Mouse (Mus musculus) gastrocnemius, postnatal 10 days (tissue): ENCODE results near the gene Myg1. TPM values are rescaled to one million over a fixed set of nuclear protein-coding genes. Genes with fewer than 3 reads are reported as not detected.
A peak's percentile ranks its signal among the peaks of the same experiment; 100 is the strongest.

Experiments used
- DNase-seq: peaks from one replicate; pipeline ENCODE4 v3.0.0; 2021; ENCODE audit warnings: mixed read lengths
- total RNA-seq, 2 experiments: library from RNA; stranded (reverse); gene quantifications; 2 replicates each; pipeline ENCODE4 v1.2.3; 2021

The Myg1 gene
- total RNA-seq, 2 experiments from 2014 or later, result 18.7 to 20.8 TPM

DNA sequence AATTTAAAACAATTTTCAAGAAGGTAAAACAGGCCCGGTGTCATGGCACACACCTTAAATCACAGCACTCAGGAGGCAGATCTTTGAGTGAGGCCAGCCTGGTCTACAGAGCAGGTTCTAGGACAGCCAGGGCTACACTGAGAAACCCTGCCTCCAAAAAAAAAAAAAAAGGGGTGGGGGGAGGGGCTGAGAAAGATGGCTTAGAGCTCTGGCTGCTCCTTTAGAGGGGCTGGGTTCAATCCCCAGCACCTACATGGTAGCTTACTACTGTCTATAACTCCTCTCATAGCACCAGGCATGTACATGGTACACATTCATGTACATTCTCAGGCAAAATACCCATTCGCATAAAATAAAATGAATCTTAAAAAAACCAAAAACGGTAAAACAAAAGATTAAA is 13.0 kb downstream of the Myg1 start:
- no peak for DNase-seq

DNA sequence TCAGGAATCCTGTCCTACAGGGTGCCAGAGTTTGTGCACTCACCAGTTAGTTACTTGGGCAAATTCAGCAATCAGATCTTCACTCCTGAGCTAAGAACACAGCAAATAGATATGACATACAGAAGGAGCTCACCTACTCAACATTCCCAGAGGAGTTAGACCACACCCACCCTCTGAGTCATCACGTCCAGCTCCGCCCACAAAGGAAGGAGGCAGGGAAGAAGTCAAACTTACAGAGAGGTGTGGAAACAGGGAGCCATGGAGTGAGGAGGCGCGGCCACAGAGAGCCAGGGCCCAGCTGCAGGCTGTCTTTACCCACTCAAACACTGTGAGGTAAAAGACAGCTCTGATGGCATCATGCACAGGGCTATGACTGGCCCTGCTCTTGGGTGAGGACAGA is 14.9 kb downstream of the Myg1 start:
- no peak for DNase-seq

DNA sequence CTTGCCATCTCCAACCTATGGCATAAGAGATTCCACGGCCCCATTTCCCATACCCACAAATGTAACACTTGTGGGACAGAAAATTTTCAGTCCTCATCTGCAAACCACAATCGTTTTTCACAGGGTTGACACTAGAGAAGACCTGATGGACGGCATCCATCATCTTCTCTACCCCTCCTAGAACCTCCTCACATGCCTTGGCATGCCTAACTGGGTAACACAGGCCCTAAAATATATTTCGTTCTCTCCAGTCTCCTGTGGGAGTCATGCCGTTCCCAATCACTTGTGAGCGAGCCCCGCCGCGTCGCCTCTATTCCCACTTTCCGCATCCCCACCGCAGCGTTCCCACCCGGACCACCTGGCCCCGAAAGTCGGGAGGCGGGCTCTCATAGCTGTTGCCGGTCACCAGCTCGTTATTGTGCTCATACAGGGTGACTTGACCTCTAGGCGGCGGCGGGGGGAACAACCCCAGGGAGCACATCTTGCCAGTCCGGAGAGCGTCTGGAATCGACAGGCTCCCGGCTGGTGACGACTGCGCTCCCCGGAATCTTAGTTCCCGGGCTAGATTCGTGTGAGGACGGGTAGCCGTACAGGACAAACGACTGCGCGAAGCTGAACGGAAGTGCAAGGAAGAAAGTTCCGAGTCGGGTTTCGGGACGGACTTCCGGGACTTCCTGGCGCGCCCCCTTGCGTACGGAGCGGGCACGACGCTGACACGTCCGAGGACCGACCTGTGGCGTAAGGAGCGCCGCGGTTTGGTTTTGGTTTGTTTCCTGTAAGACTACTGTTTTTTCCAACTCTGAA is 18.8 kb downstream of the Myg1 start, which contains the start of gene Aaas:
TSS of gene Aaas (minus strand) at position 634 of the 804 bp plus-strand sequence.
- peak; percentile 96 for DNase-seq

DNA sequence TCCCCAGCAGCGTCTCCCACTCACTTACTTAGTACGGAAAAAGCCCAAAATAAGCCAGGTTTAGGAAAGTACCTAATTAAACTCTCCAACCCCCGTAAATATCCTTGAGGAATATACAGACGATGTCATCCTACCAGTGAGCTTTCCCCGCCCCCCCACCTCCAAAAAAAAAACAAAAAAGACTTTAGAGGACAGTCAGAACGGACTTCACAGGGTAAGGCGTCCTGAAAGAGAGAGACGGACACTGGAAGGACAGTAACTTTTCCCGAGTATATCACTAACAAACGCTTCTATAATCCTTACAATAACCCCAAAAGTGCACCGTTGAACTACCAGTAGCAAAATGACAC is 19.4 kb downstream of the Myg1 start:
- no peak for DNase-seq

DNA sequence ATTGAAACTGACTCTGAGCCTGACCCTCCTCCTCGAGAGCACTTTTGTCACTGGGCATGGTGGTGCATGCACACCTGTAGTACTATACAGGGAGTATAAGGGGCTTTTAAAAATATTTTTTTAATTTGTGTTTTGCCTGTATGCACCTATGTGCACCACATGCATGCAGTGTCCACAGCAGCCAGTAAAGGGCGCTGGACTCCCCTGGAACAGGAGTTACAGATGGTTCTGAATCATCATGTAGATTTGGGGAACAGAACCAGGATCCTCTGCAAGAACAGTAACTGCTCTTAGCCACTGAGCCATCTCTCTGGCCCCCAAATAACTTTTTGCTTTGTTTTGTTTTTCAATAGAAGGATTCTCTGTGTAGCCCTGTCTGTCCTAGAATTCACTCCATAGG is 20.7 kb downstream of the Myg1 start:
- DNase-seq, result no peak

DNA sequence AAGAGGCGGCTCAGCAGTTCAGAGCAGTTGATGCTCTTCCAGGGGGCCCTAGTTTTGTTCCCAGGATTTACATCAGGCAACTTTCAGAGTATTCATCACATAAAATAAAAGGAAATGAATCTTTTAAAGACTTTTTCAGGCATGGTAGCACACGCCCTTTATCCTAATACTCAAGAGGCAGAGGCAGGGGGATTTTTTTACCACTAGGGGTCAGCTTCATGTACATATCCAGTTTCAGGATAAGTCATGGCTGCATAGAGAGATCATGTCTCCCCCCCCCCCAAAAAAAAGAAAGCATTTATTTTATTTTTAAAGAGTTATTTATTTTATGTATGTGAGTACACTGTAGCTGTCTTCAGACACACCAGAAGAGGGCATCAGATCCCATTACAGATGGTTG is 22.5 kb downstream of the Myg1 start:
- no peak for DNase-seq

DNA sequence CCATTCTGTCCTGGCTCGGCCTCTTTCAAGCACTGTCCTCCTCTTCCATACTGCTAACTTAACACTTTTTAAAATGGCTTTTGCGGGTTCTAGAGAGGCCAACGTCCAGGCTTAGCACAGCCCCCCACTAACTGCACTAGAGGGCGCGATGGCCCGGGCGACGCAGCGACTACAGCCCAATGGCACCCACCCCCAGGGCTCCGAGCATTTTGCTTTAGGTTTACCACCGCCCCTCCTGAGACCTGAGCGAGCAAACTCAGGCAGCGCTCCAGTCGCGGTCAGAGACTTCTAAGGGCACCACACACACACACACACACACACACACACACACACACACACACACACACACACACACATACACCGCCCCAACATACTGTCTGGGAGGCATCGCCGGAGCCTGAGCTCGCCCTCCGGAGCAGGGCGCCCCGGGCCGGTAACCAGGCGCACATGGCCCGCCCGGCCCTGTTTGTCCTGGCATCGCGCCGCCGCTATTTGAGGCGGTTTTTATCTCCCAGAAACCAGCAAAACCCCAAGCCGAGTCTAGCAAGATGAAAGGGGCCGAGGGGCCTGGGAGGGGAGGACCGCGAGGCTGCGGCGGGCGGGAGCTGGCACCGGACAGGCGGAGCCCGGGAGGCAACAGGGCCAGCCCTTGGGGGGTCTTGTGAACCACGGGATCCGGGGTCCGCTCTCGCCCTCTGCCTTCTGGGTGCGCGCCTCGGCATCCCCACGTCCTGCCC is 23.8 kb downstream of the Myg1 start:
- peak; percentile 63 for DNase-seq

DNA sequence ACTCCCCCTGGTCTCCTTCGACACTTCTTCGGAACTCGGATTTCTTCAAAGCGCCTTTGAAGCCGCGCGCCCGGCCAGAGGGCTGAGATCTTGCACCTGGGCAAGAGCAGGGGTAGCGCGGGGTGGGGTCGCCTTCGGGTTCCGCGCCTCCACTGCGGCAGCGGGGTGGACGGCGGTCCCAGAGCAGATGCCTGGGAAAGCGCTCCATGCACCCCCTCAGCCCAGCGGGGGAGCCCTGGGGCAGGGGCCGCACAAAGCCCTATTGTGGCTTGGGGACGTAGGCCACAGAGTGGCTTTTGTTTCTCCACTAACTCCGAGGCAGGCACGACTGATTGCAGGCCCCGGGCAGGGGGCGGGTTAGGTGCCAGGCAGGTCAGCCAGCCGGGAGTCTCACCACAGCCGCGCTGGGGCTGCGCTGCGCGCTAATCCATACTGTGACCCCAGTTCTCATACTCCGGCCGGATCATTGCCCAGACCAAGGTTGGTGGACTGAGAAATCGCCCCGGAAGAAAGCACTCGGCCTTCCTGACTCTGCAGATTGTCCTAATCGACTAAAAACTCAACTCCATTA is 24.4 kb downstream of the Myg1 start:
- peak; percentile 34 for DNase-seq

DNA sequence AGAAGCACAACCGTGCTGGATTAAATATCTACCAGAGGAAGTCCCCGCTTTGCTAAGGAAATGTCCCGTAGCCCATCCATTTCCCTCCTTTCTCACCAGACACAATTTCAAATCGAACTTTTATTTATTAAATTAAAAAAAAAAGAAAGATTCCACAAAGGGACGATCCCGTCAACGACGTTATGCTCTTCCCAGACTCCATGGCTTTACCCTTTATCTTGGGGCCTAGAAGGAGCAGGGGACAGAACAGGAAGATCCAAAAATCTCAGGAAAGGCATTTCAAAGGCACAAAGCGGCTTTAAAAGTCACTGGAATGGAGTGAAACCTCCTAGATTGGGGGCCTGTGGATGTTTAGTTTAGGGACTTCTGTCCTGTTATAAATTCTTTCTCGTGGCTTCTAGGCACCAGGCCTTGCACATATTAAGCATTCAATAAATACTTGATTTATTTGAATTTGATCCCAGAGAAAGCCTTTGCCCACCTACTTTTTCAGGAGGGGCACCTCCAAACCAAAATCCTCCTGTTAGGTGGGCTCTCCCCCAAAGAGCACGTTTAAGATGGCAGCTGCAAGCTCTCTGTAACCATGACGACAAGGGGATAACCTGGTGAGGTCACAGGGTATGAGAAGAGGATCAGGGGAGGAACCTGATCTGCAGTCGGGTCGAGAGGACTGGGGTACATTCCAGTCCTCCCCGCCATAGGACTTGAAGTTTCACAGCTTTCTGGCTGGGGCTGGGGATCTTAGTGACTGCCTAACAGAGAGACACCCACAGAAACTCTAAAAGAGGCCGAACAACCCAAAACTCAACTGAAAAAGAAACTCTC is 25.2 kb downstream of the Myg1 start:
- DNase-seq, result no peak

DNA sequence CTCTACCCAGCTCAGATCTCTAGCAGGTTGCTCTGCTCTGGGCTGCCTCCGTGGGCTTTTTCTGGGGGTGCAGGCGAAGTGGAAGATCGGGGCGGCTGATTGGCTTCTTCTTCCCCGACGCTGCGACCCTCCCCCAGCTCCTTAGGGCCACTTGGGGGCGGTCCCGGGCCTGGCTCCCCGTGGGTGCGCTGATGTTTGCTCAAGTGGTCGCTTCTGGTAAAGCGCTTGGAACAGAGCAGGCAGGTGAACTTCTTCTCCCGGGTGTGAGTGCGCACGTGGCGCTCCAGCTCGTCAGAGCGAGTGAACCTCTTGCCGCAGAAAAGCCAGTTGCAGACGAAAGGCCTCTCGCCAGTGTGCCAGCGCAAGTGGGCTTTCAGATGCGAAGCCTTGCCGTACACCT is 26.6 kb downstream of the Myg1 start:
- DNase-seq, result no peak

DNA sequence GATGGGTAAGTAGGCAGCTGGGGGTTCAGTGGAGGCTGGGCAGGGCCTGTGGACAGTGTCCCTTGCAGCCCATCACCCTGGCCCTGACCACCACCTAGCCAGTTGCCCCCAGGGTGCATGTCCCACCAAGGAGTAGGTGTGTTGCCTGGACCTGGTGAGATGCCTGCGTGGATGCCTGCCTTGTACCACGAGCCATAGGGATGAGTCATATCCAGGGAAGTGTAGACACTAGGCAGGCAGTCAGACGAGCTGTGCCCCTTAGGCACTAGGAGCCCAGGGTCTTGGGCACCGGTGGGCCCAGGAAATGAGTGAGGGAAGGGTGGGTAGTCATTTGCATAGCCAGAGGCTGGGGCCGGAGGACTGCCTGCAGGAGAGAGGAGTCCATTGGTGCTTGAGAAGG is 27.3 kb downstream of the Myg1 start:
- no peak for DNase-seq

DNA sequence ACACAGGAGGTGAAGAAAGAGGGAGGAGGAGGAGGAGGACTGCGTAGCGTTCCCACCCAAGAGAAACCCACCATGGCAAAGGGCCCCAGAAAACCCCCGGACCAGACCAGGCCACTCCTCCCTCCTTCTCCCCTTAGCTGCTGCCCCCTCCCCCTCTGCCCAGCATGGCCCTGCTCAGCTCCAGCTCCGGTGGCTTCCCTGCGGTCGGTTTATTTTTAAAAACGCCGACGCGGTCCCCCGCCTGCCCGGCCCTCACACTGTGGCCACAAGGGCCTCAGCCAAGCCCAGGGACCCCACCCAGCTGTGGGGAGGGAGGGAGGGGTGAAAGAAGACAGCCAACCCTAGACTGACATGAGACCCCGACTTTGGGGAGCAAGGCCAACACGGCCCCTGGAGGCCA is 31.1 kb downstream of the Myg1 start:
- DNase-seq, result no peak

DNA sequence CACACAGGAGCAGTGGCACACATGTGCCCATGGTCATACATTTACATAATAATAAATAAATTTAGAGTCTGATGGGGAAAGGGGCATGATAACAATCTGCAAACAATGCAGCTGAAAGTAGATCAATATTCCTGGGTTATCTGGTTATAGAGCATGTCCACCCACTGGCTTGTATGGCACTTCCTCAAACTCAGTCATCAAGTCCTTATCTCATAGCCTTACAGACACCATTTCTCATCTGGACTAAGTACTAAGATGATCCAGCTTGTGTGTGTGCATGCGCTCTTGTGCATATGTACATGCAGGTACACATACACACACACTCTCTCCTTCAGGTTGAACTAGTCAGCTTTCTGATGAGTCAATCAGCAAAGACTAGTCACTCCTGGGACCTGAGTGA is 33.2 kb downstream of the Myg1 start:
- no peak for DNase-seq

DNA sequence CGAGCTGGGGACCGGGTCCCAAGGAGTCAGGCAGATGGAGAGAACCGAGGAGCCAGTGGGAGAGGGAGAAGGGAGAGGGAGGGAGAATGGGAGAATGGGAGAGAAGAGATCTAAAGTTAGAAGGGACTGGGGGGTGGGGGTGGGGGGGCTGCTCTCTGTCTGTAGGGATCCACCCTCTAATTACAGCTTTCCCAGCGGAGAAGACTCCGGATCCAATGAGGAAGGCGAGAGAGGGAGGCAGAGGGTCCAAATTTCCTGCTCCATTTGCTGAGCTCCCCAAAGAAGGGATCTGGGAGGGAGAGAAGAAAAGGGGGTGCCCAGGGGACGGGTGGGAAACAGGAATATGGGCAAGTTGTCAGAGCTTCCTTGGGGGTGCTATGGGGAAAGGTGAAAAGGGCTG is 34.7 kb downstream of the Myg1 start:
- no peak for DNase-seq

DNA sequence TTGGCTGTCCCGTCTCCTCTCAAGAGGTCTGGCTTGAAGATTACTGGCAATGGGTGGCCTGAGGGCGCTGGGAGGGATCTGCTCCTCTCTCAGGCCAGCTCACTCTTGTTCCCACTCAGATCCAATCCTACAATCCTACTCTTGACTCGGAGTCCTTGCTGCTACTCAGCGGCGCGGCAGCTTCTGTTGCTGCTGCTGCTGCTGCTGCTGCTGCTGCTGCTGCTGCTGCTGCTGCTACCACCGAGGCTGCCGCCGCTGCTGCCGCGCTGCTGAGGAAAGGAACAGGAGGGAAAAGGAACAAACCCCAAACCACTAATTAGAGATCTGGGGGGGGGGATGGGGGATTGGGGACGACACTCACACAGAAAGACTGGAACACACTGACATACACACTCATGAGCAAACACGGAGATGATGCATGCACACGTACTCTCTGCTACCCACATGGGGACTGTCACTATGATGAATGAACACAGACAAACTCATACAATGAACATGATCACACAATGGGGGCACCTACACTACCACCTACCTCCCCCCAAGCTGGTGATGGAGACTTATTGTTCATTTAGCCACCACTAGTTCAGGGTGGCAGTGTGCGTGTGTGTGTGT is 35.3 kb downstream of the Myg1 start, which contains the start of gene Sp7:
TSS of gene Sp7 (minus strand) at position 450 of the 612 bp plus-strand sequence.
- DNase-seq, result no peak

DNA sequence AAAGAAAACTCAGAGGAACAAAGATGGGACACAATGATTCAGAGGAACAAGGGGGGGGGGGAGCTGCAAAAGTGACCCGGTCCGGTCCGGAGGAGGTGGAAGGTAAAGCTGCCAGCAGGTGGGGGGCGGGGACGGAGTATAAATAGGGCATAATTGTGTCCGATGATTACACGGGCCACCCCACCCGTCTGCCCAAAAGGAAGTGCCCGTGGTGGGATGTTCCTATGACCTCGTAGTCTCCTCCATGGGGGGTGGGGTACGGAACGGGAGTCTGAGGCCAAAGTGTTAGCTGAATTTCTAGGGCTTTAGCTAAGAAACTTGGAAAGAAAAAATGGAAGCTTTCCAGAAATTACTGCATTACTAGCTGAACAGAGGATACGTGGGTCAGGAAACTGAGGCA is 38.5 kb downstream of the Myg1 start:
- no peak for DNase-seq

DNA sequence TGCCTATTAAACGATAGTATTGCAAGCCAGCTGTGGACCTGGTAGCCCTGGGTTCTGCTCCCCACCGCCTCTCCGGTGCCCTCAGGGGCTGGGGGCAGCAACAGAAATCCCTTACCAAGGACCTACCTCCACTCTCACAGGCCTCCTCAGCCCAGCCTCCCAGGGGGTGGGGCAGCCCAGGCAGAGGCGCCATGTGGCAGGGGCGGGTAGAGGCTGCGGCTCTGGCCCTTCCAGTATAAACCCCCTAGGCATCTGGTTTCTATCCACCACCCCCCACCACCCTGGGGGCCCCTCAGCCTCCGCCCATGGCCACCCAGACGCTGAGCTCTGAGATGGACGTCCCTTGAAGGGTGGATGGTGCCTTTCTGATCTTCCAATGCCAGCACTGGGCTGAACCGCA is 39.2 kb downstream of the Myg1 start:
- no peak for DNase-seq

DNA sequence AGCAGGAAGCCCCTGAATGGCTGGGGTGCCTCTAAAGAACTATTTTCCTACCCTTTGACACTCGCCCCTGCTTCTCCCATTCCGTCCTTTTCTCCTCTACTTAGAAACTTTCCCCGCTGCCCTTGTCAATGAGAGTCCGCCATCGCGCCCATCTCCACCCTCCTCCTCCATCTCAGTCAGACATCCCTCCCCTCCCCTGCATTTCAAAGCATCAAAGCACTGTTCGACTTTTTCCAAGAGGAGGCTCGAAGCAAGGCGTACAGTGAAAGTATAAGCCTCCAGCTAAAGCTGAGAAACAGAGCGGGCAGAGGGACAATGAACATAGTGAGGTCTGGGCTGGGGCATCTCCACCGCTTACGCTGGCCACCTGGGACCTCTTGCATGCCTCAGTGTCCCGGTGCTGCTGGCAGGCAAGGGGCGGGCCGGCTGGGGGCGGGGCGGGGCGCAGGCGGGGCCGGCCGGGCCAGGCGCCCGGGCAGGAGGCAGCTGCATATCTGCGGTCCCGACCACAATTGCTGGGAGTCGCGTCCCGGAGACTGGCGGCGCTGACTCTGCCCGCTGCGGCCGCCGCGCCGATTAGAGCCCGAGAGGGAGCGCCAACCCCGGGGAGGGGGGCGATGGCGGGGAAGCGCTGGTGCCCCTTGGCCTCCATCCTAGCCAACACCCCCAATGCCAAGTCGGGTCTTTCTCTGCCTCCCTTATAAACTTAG is 45.1 kb downstream of the Myg1 start:
- DNase-seq, result peak; percentile 64

DNA sequence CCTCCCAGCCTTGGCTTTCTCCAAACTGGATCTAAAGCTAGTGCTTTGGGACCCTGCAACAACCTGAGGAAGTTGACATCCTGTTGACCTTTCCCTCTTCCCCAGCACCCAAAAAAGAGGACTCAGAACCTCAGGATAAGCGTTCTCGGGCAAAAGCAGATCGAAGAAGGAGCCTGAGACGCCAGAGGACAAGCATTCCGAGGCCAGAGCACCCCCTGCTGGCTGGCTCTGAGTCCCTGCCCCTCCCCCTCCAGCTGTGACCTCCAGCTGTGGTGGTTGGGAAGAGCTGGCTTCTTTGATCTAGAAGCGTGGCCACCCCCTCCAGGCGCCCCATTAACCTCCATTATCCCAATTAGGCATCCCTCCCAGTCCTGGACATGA is 45.6 kb downstream of the Myg1 start:
- DNase-seq, result peak; percentile 92

DNA sequence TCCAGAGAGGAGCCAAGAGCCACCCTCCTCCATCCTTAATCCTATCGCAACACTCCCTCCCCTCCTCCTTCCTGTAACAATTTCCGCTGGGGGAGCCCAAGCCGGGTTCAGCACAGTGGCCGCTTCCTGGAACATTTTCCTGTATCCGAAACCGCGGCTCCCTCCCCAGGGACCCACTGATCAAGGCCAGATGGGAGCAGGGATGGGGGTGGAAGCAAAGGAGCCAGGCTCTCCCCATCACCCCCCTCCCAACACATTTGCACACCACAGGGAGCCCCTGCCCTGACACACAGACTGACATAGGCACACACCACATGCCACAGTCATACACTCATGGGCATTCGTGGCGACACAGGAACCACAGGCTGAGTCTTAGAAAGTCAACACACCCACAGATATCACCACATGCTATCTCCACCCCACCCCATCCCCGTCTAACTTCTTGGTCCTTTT is 46.3 kb downstream of the Myg1 start:
- DNase-seq, result peak; percentile 63

DNA sequence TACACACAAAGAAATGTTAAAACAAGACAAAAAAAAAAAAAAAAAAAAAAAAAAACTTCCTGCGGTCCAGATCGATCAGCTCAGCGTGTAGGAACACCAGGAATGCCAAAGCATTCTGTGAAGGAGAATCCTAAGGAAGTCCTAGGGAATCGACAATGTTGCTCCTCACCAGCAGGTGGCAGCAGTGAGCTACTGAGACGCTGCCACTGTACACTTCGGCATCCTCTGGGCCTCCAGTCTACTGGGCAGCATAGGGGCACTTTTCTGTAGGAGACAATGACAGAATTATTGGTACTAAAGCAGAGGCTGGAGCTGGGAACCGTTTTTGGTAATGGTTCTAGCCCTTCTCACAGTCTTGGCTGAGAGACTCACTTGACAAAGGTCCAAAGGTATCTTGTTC is 50.1 kb downstream of the Myg1 start:
- DNase-seq, result peak; percentile 90
